Mouse (Mus musculus): ENCODE measurements at regions not wholly inside any gene's neighbourhood (a gene's known extent, or its start where the extent isn't known, plus 50 kb on each side); places are given as distances from the start of the nearest gene placed in this dataset.

DNA sequence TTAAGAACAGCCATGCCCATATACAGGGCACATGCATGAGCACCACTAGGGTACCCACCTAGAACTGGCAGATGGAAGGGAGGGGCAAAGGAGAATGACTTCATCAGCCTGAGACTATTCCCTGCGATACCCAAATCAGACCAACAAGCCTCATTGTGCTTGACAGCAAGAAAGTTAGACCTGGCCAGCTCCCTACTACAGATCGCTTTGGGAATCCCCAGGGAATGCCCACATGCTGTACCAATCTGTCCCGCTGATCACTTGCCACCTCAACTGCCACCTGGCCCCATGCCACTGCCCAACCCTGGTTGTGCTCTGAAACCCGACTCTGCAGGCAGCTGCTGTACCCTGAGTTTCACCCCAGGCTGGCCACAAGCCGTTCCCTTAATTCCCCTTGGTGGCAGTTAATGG, 188.0 kb upstream of the Jarid2 start:
- WGBS: 50% methylated on average over 5 of the region's 5 CpGs
- TF ChIP-seq CTCF (IDR thresholded peaks at IDR 0.05; ENCODE audit: low read depth): no peak
- DNase-seq (ENCODE audit: low spot score) (no peak), ATAC-seq (replicated peaks; ENCODE audit: low FRiP score, low read depth) (no peak)
- Histone ChIP-seq H3K4me3 (replicated peaks; ENCODE audit: low read depth, low read length) (no peak overlapping the region), H3K27ac (no peak overlapping the region), H3K27me3 (ENCODE audit: insufficient read depth, low read length) (no peaks in the 10 kb centered on the region), H3K4me1 (replicated peaks; ENCODE audit: insufficient read depth, low read length) (no peaks in the 10 kb centered on the region), H3K9ac (ENCODE audit: low read depth, low read length) (no peak overlapping the region), H3K4me2 (ENCODE audit: low read length) (no peak overlapping the region), H3K36me3 (ENCODE audit: insufficient read depth, low read length) (no peaks in the 10 kb centered on the region), H3K9me3 (replicated peaks; ENCODE audit: low read length) (no peaks in the 10 kb centered on the region)

DNA sequence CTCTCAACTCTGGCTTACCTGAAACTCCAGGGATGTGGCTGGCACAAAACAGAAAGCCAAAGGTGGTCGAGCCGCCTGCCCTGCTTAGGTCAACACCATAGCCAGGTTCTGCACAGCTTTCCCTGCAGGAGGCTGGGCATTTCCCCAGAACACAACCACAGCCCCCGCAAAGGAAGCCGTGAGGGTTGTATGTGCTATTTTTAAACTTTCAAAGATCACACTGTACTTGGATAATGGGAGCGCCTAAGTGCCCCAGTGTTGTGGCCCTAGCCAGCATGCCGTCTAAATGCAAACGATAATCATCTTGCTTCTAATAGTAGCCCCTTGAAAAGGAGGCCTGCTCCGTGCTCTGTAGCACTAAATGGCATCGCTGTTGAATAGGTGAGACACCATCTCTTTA, 184.5 kb upstream of the Jarid2 start:
- Histone ChIP-seq H3K36me3 (ENCODE audit: insufficient read depth, low read length) (no peaks in the 10 kb centered on the region), H3K27ac (no peak overlapping the region), H3K4me2 (ENCODE audit: low read length) (no peak overlapping the region), H3K9me3 (replicated peaks; ENCODE audit: low read length) (no peaks in the 10 kb centered on the region), H3K4me3 (replicated peaks; ENCODE audit: low read depth, low read length) (no peak overlapping the region), H3K4me1 (replicated peaks; ENCODE audit: insufficient read depth, low read length) (no peaks in the 10 kb centered on the region), H3K27me3 (ENCODE audit: insufficient read depth, low read length) (no peaks in the 10 kb centered on the region), H3K9ac (ENCODE audit: low read depth, low read length) (no peak overlapping the region)
- ATAC-seq (replicated peaks; ENCODE audit: low FRiP score, low read depth): no peak
- no peak for TF ChIP-seq CTCF (IDR thresholded peaks at IDR 0.05; ENCODE audit: low read depth)
- WGBS: 70% methylated on average over 9 of the region's 9 CpGs
- DNase-seq (ENCODE audit: low spot score): no peak

DNA sequence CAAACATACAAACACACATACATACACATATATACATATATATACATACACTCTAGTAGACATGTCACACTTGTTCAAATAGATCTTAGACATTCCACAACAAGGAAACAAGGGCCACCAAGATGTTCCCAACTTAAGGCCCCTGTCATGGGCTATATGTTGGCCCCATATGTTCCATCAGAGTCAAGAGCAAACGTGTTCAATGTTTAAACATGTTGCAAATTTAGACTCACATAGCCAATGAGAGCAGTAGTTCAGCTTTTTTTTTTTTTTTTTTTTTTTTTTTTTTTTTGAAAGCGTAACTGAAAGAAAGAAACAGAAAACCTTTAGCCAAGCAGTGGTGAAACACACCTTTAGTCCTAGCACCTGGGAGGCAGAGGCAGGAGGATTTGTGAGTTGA, 183.0 kb upstream of the Jarid2 start:
- H3K9ac ChIP-seq (ENCODE audit: low read depth, low read length): no peak overlapping the region
- TF ChIP-seq CTCF (IDR thresholded peaks at IDR 0.05; ENCODE audit: low read depth): no peak
- no peak overlapping the region for H3K27ac ChIP-seq
- no peaks in the 10 kb centered on the region for H3K4me1 ChIP-seq (replicated peaks; ENCODE audit: insufficient read depth, low read length)
- no peak overlapping the region for H3K4me2 ChIP-seq (ENCODE audit: low read length)
- H3K4me3 ChIP-seq (replicated peaks; ENCODE audit: low read depth, low read length): no peak overlapping the region
- H3K27me3 ChIP-seq (ENCODE audit: insufficient read depth, low read length): no peaks in the 10 kb centered on the region
- DNase-seq (ENCODE audit: low spot score): no peak
- H3K9me3 ChIP-seq (replicated peaks; ENCODE audit: low read length): no peaks in the 10 kb centered on the region
- 91% methylated on average over 2 of the region's 2 CpGs for WGBS
- H3K36me3 ChIP-seq (ENCODE audit: insufficient read depth, low read length): no peaks in the 10 kb centered on the region
- ATAC-seq (replicated peaks; ENCODE audit: low FRiP score, low read depth): no peak

DNA sequence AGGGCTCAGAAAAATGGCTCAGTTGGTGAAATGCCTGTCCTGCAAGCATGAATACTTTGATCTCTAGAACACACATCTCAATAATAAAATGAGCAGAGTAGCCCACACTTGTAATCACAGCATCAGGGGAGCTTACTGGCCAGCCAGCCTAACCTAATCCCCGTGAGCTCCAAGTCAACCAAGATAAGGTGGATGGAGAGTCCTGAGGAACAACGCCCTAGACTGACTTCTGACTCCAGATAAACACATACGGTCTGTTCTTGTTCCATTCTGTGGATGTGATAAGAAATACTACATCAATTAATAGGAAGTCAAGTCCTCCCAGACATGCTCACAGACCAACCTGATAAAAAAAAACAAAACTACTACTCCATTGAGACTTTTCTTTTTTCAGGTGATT, 180.4 kb upstream of the Jarid2 start:
- H3K4me1 ChIP-seq (replicated peaks; ENCODE audit: insufficient read depth, low read length): no peaks in the 10 kb centered on the region
- 92% methylated on average over 3 of the region's 3 CpGs for WGBS
- no peak overlapping the region for H3K27ac ChIP-seq
- H3K36me3 ChIP-seq (ENCODE audit: insufficient read depth, low read length): no peaks in the 10 kb centered on the region
- no peak for DNase-seq (ENCODE audit: low spot score)
- no peak for ATAC-seq (replicated peaks; ENCODE audit: low FRiP score, low read depth)
- H3K9ac ChIP-seq (ENCODE audit: low read depth, low read length): no peak overlapping the region
- H3K4me2 ChIP-seq (ENCODE audit: low read length): no peak overlapping the region
- H3K9me3 ChIP-seq (replicated peaks; ENCODE audit: low read length): no peaks in the 10 kb centered on the region
- no peaks in the 10 kb centered on the region for H3K27me3 ChIP-seq (ENCODE audit: insufficient read depth, low read length)
- TF ChIP-seq CTCF (IDR thresholded peaks at IDR 0.05; ENCODE audit: low read depth): no peak
- H3K4me3 ChIP-seq (replicated peaks; ENCODE audit: low read depth, low read length): no peak overlapping the region

DNA sequence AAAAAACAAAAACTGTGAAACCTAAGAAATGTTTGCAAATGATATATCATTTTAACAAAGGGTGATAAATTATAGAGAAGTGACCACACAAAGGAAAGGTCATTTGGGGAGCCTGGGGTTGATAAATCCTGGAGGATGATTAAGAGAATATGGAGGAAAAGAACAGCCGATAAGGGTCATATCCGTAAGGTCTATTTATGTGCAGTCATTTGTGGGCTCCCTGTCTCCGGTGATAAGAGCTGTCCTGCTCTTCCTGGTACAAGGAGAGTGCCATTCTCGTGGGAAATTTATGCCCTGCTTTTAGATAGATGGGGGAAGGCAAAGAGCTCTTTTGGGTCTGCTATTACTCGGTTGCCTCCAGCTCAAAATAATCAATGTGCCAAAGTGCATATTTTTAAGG, 175.9 kb upstream of the Jarid2 start:
- Histone ChIP-seq H3K4me1 (replicated peaks; ENCODE audit: insufficient read depth, low read length) (no peaks in the 10 kb centered on the region), H3K4me3 (replicated peaks; ENCODE audit: low read depth, low read length) (no peak overlapping the region), H3K9ac (ENCODE audit: low read depth, low read length) (no peak overlapping the region), H3K27ac (no peak overlapping the region), H3K4me2 (ENCODE audit: low read length) (no peak overlapping the region), H3K27me3 (ENCODE audit: insufficient read depth, low read length) (no peaks in the 10 kb centered on the region), H3K9me3 (replicated peaks; ENCODE audit: low read length) (no peaks in the 10 kb centered on the region), H3K36me3 (ENCODE audit: insufficient read depth, low read length) (no peaks in the 10 kb centered on the region)
- ATAC-seq (replicated peaks; ENCODE audit: low FRiP score, low read depth) (no peak), DNase-seq (ENCODE audit: low spot score) (peak; percentile 52)
- no peak for TF ChIP-seq CTCF (IDR thresholded peaks at IDR 0.05; ENCODE audit: low read depth)
- 32% methylated on average over 5 of the region's 5 CpGs for WGBS

DNA sequence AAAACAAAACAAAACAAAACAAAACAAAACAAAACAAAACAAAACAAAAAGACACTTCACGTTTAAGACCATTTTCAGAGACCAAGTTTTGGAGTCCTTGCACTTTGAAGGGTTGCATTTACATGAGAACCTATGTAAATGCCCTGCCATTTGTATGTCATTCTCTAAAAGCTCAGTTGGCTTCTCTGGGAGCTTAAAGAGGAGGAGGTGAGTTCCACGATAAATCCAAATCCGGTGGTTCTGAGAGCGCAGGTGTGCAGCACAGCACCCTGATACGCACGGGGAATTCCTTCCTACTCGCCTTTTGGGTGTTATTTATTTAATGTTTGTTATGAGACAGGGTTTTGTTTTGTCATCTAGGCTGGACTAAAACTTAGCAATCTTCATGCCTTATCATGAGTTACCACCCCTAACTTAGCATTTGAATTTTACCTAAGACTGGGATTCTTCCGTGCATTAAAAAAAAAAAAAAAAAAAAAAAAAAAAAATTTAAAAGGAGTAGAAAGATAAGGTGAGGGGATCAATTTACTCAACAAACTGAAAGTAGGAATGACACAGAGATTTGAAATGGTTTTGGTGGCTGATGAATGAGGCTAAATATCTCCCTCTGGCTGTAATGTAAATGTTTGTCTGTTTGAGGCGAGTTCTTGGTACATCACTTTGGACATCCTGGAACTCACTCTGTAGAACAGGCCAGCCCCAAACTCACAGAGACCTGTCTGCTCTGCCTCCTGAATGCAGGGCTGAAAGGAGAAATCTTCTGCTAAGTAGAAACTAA, 174.4 kb upstream of the Jarid2 start:
- no peak overlapping the region for H3K27ac ChIP-seq
- no peaks in the 10 kb centered on the region for H3K9me3 ChIP-seq (replicated peaks; ENCODE audit: low read length)
- no peaks in the 10 kb centered on the region for H3K36me3 ChIP-seq (ENCODE audit: insufficient read depth, low read length)
- H3K4me1 ChIP-seq (replicated peaks; ENCODE audit: insufficient read depth, low read length): no peaks in the 10 kb centered on the region
- DNase-seq (ENCODE audit: low spot score): no peak
- H3K9ac ChIP-seq (ENCODE audit: low read depth, low read length): no peak overlapping the region
- H3K4me3 ChIP-seq (replicated peaks; ENCODE audit: low read depth, low read length): no peak overlapping the region
- H3K4me2 ChIP-seq (ENCODE audit: low read length): no peak overlapping the region
- WGBS: 87% methylated on average over 9 of the region's 9 CpGs
- TF ChIP-seq CTCF (IDR thresholded peaks at IDR 0.05; ENCODE audit: low read depth): no peak
- no peaks in the 10 kb centered on the region for H3K27me3 ChIP-seq (ENCODE audit: insufficient read depth, low read length)
- no peak for ATAC-seq (replicated peaks; ENCODE audit: low FRiP score, low read depth)

DNA sequence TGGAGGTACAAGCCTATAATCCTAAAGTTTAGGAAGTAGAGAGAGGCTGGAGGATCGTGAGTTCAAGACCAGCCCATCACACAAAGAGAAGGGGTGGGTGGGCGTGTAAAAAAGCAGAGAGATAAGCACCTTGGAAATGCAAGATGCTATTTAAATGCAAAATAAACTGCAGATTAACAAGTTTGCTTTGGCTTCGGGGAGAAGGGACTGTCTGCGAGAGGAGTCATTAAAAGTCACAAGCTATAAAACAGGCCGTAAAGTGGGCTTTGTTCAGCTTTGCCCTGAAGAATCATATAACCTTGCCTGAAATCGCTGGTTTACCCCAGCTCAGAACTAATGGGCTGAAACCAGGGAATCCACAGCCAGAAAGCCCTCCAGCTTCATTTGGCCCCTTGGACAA, 173.3 kb upstream of the Jarid2 start:
- H3K9ac ChIP-seq (ENCODE audit: low read depth, low read length): no peak overlapping the region
- no peak for ATAC-seq (replicated peaks; ENCODE audit: low FRiP score, low read depth)
- H3K4me2 ChIP-seq (ENCODE audit: low read length): no peak overlapping the region
- H3K4me3 ChIP-seq (replicated peaks; ENCODE audit: low read depth, low read length): no peak overlapping the region
- TF ChIP-seq CTCF (IDR thresholded peaks at IDR 0.05; ENCODE audit: low read depth): no peak
- peak; percentile 44 for DNase-seq (ENCODE audit: low spot score)
- no peak overlapping the region for H3K27ac ChIP-seq
- H3K27me3 ChIP-seq (ENCODE audit: insufficient read depth, low read length): no peaks in the 10 kb centered on the region
- H3K9me3 ChIP-seq (replicated peaks; ENCODE audit: low read length): no peaks in the 10 kb centered on the region
- no peaks in the 10 kb centered on the region for H3K4me1 ChIP-seq (replicated peaks; ENCODE audit: insufficient read depth, low read length)
- no peaks in the 10 kb centered on the region for H3K36me3 ChIP-seq (ENCODE audit: insufficient read depth, low read length)
- WGBS: 36% methylated on average over 6 of the region's 6 CpGs

Measured in kidney, postnatal 0 days (tissue).